Mouse (Mus musculus) megakaryocyte, embryonic 14.5 days (primary cell): ENCODE data around the gene Ccdc167.

Source experiments
- FLI1 ChIP-seq: IDR thresholded peaks from 2 replicates; pipeline ENCODE4 v1.6.1; 2012; ENCODE audit warnings: low read length, inconsistent platforms, mixed read lengths
- GATA1 ChIP-seq: IDR thresholded peaks from 3 replicates; pipeline ENCODE4 v1.6.1; 2012; ENCODE audit warnings: mixed read lengths, low read length, inconsistent platforms, borderline replicate concordance

DNA sequence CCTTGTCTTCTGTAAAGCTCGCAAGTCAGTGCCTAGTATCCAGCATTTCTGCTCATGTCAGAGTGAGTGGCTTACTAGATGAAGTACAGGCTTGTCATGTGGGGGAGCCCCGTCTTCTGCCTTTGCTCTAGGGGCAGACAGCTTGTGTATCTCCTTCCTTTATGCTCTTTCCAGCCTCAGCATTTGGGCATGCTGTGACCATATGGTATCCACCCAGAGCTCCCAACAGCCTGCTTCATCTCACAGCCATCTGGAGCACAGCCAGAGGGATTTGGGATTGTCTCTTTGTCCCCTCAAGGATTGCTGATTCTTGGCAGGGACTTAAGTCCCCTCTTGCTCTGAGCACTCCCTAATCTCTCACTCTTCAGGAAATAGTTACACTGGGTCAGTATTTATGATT lies 36.7 kb downstream of the Ccdc167 start:
- TF ChIP-seq GATA1: no peak
- no peak for TF ChIP-seq FLI1
